Mouse (Mus musculus) sigmoid colon, adult 10 weeks (tissue): ENCODE results near the gene Obox6. TPM values are rescaled to one million over a fixed set of nuclear protein-coding genes. Genes with fewer than 3 reads are reported as not detected.

Experiments used
- polyA plus RNA-seq: library from polyadenylated mRNA; stranded (reverse); fragments of 350-450 nt; fragmentation: Illumina TruSeq; extraction: RNeasy Lipid Tissue Mini Kit (QIAGEN cat#74804); gene quantifications from one replicate; pipeline ENCODE4 v1.2.3, GENCODE M21; 2014; ENCODE audit warnings: low read depth, low replicate concordance

Obox6 gene
- polyA plus RNA-seq, result not detected

GRCm38 (mm10) chr7:15839578-15839977 is at the start of gene Obox6:
Obox6 (minus strand) TSS chr7:15839678.

GRCm38 (mm10) chr7:15882317-15882716 is 42.8 kb upstream of the Obox6 start, which contains the start of gene Crxos:
Crxos (plus strand) TSS chr7:15882617.

GRCm38 (mm10) chr7:15879756-15880155 is 40.3 kb upstream of the Obox6 start, which contains the start of gene Crx:
Crx (minus strand) TSS chr7:15879968.

Other genes with a start within 250 kb of the Obox6 start
- gene Obox3, start 199.8 kb downstream of the Obox6 start, polyA plus RNA-seq, result not detected
- gene Obox5, start 89.5 kb downstream of the Obox6 start, polyA plus RNA-seq, result not detected
- not detected for gene Crx, start 40.3 kb upstream of the Obox6 start, polyA plus RNA-seq
- gene Crxos, start 42.9 kb upstream of the Obox6 start, polyA plus RNA-seq, result not detected
- gene Selenow, start 82.7 kb upstream of the Obox6 start, polyA plus RNA-seq, result 3.3 TPM
- 11.6 TPM for gene Nop53, start 106.4 kb upstream of the Obox6 start, polyA plus RNA-seq
- 14.9 TPM for gene Ehd2, start 127.9 kb upstream of the Obox6 start, polyA plus RNA-seq
- 0.76 TPM for gene Bicra, start 208.2 kb upstream of the Obox6 start, polyA plus RNA-seq
- gene Zfp541, start 222.1 kb upstream of the Obox6 start, polyA plus RNA-seq, result not detected